Mouse (Mus musculus) frontal cortex, postnatal 10 days (tissue): Measurements from ENCODE around the gene Miga2.

Experiments
- DNase-seq, 2 experiments: peaks; one replicate each; pipeline ENCODE4 v3.0.0; 2022; ENCODE audit warnings: low spot score in 2 of 2, mixed read lengths in 1 of 2

Miga2 gene

GRCm38 (mm10) chr2:30363773-30364650 lies at the start of gene Miga2:
TSS of gene Miga2 (plus strand) at chr2:30364233.
- peak; percentile 98 to 99 for DNase-seq

GRCm38 (mm10) chr2:30316136-30316535 lies 47.9 kb upstream of the Miga2 start:
- no peak for DNase-seq

GRCm38 (mm10) chr2:30316955-30317354 lies 47.1 kb upstream of the Miga2 start:
- no peak for DNase-seq

- no peak for DNase-seq
Observed at GRCm38 (mm10) chr2:30319260-30319659, 44.8 kb upstream of the Miga2 start.

GRCm38 (mm10) chr2:30323111-30323510 lies 40.9 kb upstream of the Miga2 start:
- no peak for DNase-seq

- no peak for DNase-seq
Observed at GRCm38 (mm10) chr2:30325296-30325695, 38.7 kb upstream of the Miga2 start.

- no peak for DNase-seq
Observed at GRCm38 (mm10) chr2:30327276-30327675, 36.8 kb upstream of the Miga2 start.

- no peak for DNase-seq
Observed at GRCm38 (mm10) chr2:30328791-30329190, 35.2 kb upstream of the Miga2 start.

GRCm38 (mm10) chr2:30335324-30335723 lies 28.7 kb upstream of the Miga2 start:
- DNase-seq, result no peak

- DNase-seq, result no peak
Observed at GRCm38 (mm10) chr2:30336174-30336915, 27.7 kb upstream of the Miga2 start.

- DNase-seq, result no peak
Observed at GRCm38 (mm10) chr2:30337179-30337578, 26.9 kb upstream of the Miga2 start.

GRCm38 (mm10) chr2:30342061-30342460 lies 22.0 kb upstream of the Miga2 start:
- DNase-seq, result no peak

GRCm38 (mm10) chr2:30342544-30342943 lies 21.5 kb upstream of the Miga2 start:
- DNase-seq, result no peak

- no peak for DNase-seq
Observed at GRCm38 (mm10) chr2:30343601-30344137, 20.4 kb upstream of the Miga2 start.

GRCm38 (mm10) chr2:30345971-30346676 lies 17.9 kb upstream of the Miga2 start:
- DNase-seq, result no peak

- DNase-seq, result no peak
Observed at GRCm38 (mm10) chr2:30349196-30349595, 14.8 kb upstream of the Miga2 start.

- DNase-seq, result no peak
Observed at GRCm38 (mm10) chr2:30351149-30351548, 12.9 kb upstream of the Miga2 start.

GRCm38 (mm10) chr2:30355861-30356260 lies 8.2 kb upstream of the Miga2 start:
- no peak for DNase-seq

- no peak for DNase-seq
Observed at GRCm38 (mm10) chr2:30356266-30356665, 7.8 kb upstream of the Miga2 start.

- no peak for DNase-seq
Observed at GRCm38 (mm10) chr2:30356906-30357305, 7.1 kb upstream of the Miga2 start.

GRCm38 (mm10) chr2:30357552-30358510 lies 6.2 kb upstream of the Miga2 start:
- DNase-seq, result peak in 1 of 2 experiments; percentile 47
